Mouse (Mus musculus) cerebellum, adult 2 months (tissue): ENCODE results near the gene Ttc30a2.

Experiments
- CTCF ChIP-seq: fragments of 200-500 bp; IDR thresholded peaks from 2 replicates; pipeline ENCODE4 v1.5.1; 2011; ENCODE audit warnings: low read depth, mild to moderate bottlenecking, control low read depth, low read length, moderate library complexity, borderline replicate concordance; ENCODE audit not compliant: insufficient read depth
- POLR2A ChIP-seq: fragments of 200-500 bp; IDR thresholded peaks from 2 replicates; pipeline ENCODE4 v1.6.1; 2011; ENCODE audit warnings: low read length, control low read depth, borderline replicate concordance; ENCODE audit not compliant: insufficient read depth

GRCm38 (mm10) chr2:75974131-75974530 is 3.8 kb downstream of the Ttc30a2 start:
- no peak for TF ChIP-seq CTCF
- TF ChIP-seq POLR2A: no peak
